22 mouse cellular contexts compared by ENCODE assay signal in the genomic region with DNA sequence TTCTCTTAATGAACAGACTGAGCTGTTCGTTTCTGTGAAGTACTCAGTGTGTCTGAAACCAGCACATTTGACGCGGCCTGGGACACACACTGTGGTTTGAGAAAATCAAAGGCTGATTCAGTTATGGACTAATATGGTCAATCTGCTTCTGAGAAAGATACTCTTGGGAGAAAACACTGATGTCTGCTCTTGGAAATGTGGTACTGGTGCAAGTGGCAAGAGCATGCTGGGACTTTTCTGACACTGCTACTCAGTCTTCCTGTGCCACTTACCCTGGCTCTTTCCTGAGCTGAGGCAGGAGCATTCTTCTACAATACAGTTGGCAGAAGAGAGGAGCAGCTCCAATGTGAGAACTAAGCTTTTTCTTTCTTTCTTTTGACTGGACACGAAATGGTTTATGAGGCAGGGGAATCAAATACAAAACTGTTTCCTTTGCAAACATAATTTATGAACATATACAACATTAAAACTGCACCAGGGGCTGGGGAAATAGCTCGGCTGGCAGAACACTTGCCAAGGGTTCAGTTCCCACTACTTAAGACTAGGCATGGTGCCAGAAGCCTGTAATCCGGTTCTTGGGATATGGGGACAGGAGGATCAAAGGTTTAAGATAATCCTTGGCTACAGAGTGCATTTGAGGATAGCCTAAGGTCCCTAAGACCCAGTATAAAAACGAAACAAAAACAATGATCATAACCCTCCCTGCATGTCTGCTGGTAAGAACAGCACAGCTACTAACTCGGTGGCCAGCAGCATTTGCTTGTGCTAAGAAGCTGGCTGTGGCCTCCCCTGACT.
DNase-seq lines count a peak whose midpoint lies in the region; ATAC-seq and TF ChIP-seq lines count a peak whose summit lies in the region.
"Had no signal": no experiment of that assay in that cellular context is flagged by ENCODE, and none has a peak within 500 bp of the region (broad histone marks: within the 10 kb centered on the region; RNA-seq: fewer than 3 reads in every experiment).

No protein-coding gene starts in this region.

- no peak overlapping the region for H3K9ac ChIP-seq in kidney, embryonic 15.5 days
- no peak overlapping the region for H3K9ac ChIP-seq in forebrain, embryonic 16.5 days (replicated peaks; ENCODE audit: low read depth, low read length)
- H3K9ac ChIP-seq: hindbrain, embryonic 12.5 days; intestine, embryonic 15.5 days; limb, embryonic 12.5 days; liver, embryonic 13.5 days; lung, embryonic 15.5 days had no signal

- no peak for TF ChIP-seq POLR2A in thymus, adult 2 months (IDR thresholded peaks at IDR 0.05; ENCODE audit: control insufficient read depth, extremely low read depth, insufficient read depth, low read length, poor library complexity)
- TF ChIP-seq POLR2A in small intestine, adult 2 months (IDR thresholded peaks at IDR 0.05; ENCODE audit: low read depth, low read length): no peak; the same call in 1 of the 2 replicates

- H3K27ac ChIP-seq in kidney, embryonic 15.5 days: no peak overlapping the region
- H3K27ac ChIP-seq in thymus, adult 2 months (ENCODE audit: control insufficient read depth, insufficient read depth, low read length): no peak overlapping the region
- peak overlapping the region; percentile 25; the same call in 1 of the 2 replicates for H3K27ac ChIP-seq in brown adipose tissue, adult 24 weeks (replicated peaks; ENCODE audit: low read depth, low read length)
- H3K27ac ChIP-seq in small intestine, adult 2 months (ENCODE audit: insufficient read depth, low read depth, low read length): peak overlapping the region; percentile 94
- H3K27ac ChIP-seq in forebrain, embryonic 16.5 days (ENCODE audit: low read length): no peak overlapping the region
- H3K27ac ChIP-seq: hindbrain, embryonic 12.5 days; intestine, embryonic 15.5 days; limb, embryonic 12.5 days; liver, embryonic 13.5 days; lung, embryonic 15.5 days; macrophage; midbrain, embryonic 10.5 days had no signal

- no peaks in the 10 kb centered on the region for H3K9me3 ChIP-seq in kidney, embryonic 15.5 days (replicated peaks)
- H3K9me3 ChIP-seq in forebrain, embryonic 16.5 days (ENCODE audit: control insufficient read depth, low read length): 0 out of 2 replicates have a peak, but pooled peaks cover 3% of the 10 kb centered on the region
- H3K9me3 ChIP-seq: intestine, embryonic 15.5 days; liver, embryonic 13.5 days; lung, embryonic 15.5 days had no signal

- DNase-seq in kidney, postnatal 14 days: peak; percentile 48
- no peak for DNase-seq in thymus, adult 2 months
- no peak for DNase-seq in thymus, adult 18-20 months
- no peak for DNase-seq in lung, postnatal 10 days
- DNase-seq: adrenal gland, postnatal 14 days; cerebellum, adult 2 months; heart, postnatal 14 days; liver, embryonic 13.5 days; thymus, postnatal 4 days had no signal

- no peaks in the 10 kb centered on the region for H3K36me3 ChIP-seq in kidney, embryonic 15.5 days
- H3K36me3 ChIP-seq in thymus, adult 2 months (ENCODE audit: control insufficient read depth, insufficient read depth, low read length): no peaks in the 10 kb centered on the region
- H3K36me3 ChIP-seq in small intestine, adult 2 months (ENCODE audit: control insufficient read depth, insufficient read depth, low read length): peaks cover 4% of the 10 kb centered on the region; the same call in 1 of the 2 replicates
- H3K36me3 ChIP-seq in forebrain, embryonic 16.5 days (ENCODE audit: control insufficient read depth, insufficient read depth): no peaks in the 10 kb centered on the region
- H3K36me3 ChIP-seq: hindbrain, embryonic 12.5 days; intestine, embryonic 15.5 days; limb, embryonic 12.5 days; liver, embryonic 13.5 days; lung, embryonic 15.5 days; midbrain, embryonic 10.5 days had no signal

- no peak overlapping the region for H3K4me2 ChIP-seq in kidney, embryonic 15.5 days
- H3K4me2 ChIP-seq in forebrain, embryonic 16.5 days (ENCODE audit: low read length): no peak overlapping the region
- H3K4me2 ChIP-seq: heart, embryonic 11.5 days; hindbrain, embryonic 12.5 days; intestine, embryonic 15.5 days; limb, embryonic 12.5 days; liver, embryonic 13.5 days; lung, embryonic 15.5 days had no signal

- H3K4me1 ChIP-seq in kidney, embryonic 15.5 days: peaks cover 7% of the 10 kb centered on the region; the same call in 1 of the 2 replicates
- H3K4me1 ChIP-seq in thymus, adult 2 months (replicated peaks; ENCODE audit: control insufficient read depth, insufficient read depth, low read length): peaks cover 3% of the 10 kb centered on the region; the same call in 1 of the 2 replicates
- H3K4me1 ChIP-seq in brown adipose tissue, adult 24 weeks (ENCODE audit: control insufficient read depth, insufficient read depth, insufficient read length, low read length): peaks cover 15% of the 10 kb centered on the region
- peaks cover 47% of the 10 kb centered on the region for H3K4me1 ChIP-seq in small intestine, adult 2 months (ENCODE audit: control insufficient read depth, insufficient read depth, insufficient read length, low read length)
- H3K4me1 ChIP-seq in forebrain, embryonic 16.5 days (replicated peaks; ENCODE audit: control insufficient read depth, insufficient read depth, low read length): 0 out of 2 replicates have a peak, but pooled peaks cover 4% of the 10 kb centered on the region
- H3K4me1 ChIP-seq: hindbrain, embryonic 12.5 days; limb, embryonic 12.5 days had no signal

- 67% methylated on average over 8 of the region's 8 CpGs for whole genome bisulfite sequencing in kidney, embryonic 15.5 days
- 59% methylated on average over 8 of the region's 8 CpGs for WGBS in thymus, adult 2 months
- WGBS in small intestine, adult 2 months: 25% methylated on average over 8 of the region's 8 CpGs
- 63% methylated on average over 8 of the region's 8 CpGs for WGBS in forebrain, embryonic 16.5 days

- no peak for ATAC-seq in kidney, embryonic 15.5 days (replicated peaks; ENCODE audit: low FRiP score)
- ATAC-seq in forebrain, embryonic 16.5 days: no peak
- ATAC-seq: forebrain, embryonic 14.5 days; intestine, embryonic 15.5 days; Patski had no signal

- H3K4me3 ChIP-seq in kidney, embryonic 15.5 days (replicated peaks): no peak overlapping the region
- H3K4me3 ChIP-seq in thymus, adult 2 months (ENCODE audit: control insufficient read depth, insufficient read depth, low read length): peak overlapping the region; percentile 14; the same call in 1 of the 2 replicates
- H3K4me3 ChIP-seq in brown adipose tissue, adult 24 weeks (ENCODE audit: insufficient read depth, low read depth, low read length): no peak overlapping the region
- peak overlapping the region; percentile 49 for H3K4me3 ChIP-seq in small intestine, adult 2 months (ENCODE audit: low read depth, low read length)
- no peak overlapping the region for H3K4me3 ChIP-seq in forebrain, embryonic 16.5 days (replicated peaks; ENCODE audit: low read length)
- H3K4me3 ChIP-seq: hindbrain, embryonic 12.5 days; intestine, embryonic 15.5 days; limb, embryonic 12.5 days; liver, embryonic 13.5 days; lung, embryonic 15.5 days; midbrain, embryonic 10.5 days had no signal

- no peaks in the 10 kb centered on the region for H3K27me3 ChIP-seq in kidney, embryonic 15.5 days
- H3K27me3 ChIP-seq in thymus, adult 2 months (ENCODE audit: control insufficient read depth, insufficient read depth, low read length): no peaks in the 10 kb centered on the region
- H3K27me3 ChIP-seq in small intestine, adult 2 months (ENCODE audit: control insufficient read depth, insufficient read depth, low read length): no peaks in the 10 kb centered on the region
- H3K27me3 ChIP-seq in forebrain, embryonic 16.5 days (replicated peaks; ENCODE audit: control insufficient read depth, insufficient read depth, low read length): no peaks in the 10 kb centered on the region
- H3K27me3 ChIP-seq: hindbrain, embryonic 12.5 days; intestine, embryonic 15.5 days; limb, embryonic 12.5 days; liver, embryonic 13.5 days; lung, embryonic 15.5 days; Patski had no signal

- no peak for TF ChIP-seq CTCF in thymus, adult 2 months (IDR thresholded peaks at IDR 0.05; ENCODE audit: borderline replicate concordance, control insufficient read depth, extremely low read depth, insufficient read depth, low read length, poor library complexity)
- no peak for TF ChIP-seq CTCF in small intestine, adult 2 months (IDR thresholded peaks at IDR 0.05; ENCODE audit: extremely low read depth, insufficient read length, insufficient replicate concordance, low read depth, low read length)

Comparison
In these comparisons a context has a peak if more than half of its experiments do, and no peak if none do; other contexts are left out.
1. H3K27ac ChIP-seq: peak in brown adipose tissue, adult 24 weeks (single experiment) and small intestine, adult 2 months (single experiment); none in kidney, embryonic 15.5 days (single experiment), thymus, adult 2 months (single experiment) and forebrain, embryonic 16.5 days (single experiment).
2. H3K4me3 ChIP-seq: peak in thymus, adult 2 months (single experiment) and small intestine, adult 2 months (single experiment); none in kidney, embryonic 15.5 days (single experiment), brown adipose tissue, adult 24 weeks (single experiment) and forebrain, embryonic 16.5 days (single experiment).